Mouse (Mus musculus) neural tube, embryonic 11.5 days (tissue): ENCODE measurements around the gene Rsrc1. TPM values are rescaled to one million over a fixed set of nuclear protein-coding genes. Genes with fewer than 3 reads are reported as not detected.

Experiments used
- ATAC-seq: fragments of 200-750 bp; cut with Nextera tagmentation; 2 replicates; pipeline ENCODE4 v1.8.0; 2017; ENCODE audit warnings: moderate number of reproducible peaks, mild to moderate bottlenecking, moderate TSS enrichment, moderate library complexity; ENCODE audit not compliant: insufficient read depth, low FRiP score, low TSS enrichment
- DNase-seq: peaks from one replicate; pipeline ENCODE4 v3.0.0-alpha.2; 2015; ENCODE audit warnings: low spot score
- H3K27ac ChIP-seq: fragments of 300-500 bp; sonication (generic); 2 replicates; pipeline ENCODE4 v1.5.1; 2014; ENCODE audit warnings: low read depth, mild to moderate bottlenecking, low read length
- H3K27me3 ChIP-seq: fragments of 300-500 bp; sonication (generic); 2 replicates; pipeline ENCODE4 v1.6.1; 2014; ENCODE audit warnings: mild to moderate bottlenecking, low read length, mixed read lengths; ENCODE audit not compliant: control insufficient read depth, insufficient read depth
- H3K36me3 ChIP-seq: fragments of 300-500 bp; sonication (generic); 2 replicates; pipeline ENCODE4 v1.6.1; 2014; ENCODE audit warnings: mild to moderate bottlenecking, low read length, moderate library complexity, mixed read lengths; ENCODE audit not compliant: control insufficient read depth, insufficient read depth
- H3K4me1 ChIP-seq: fragments of 300-500 bp; sonication (generic); 2 replicates; pipeline ENCODE4 v1.6.1; 2014; ENCODE audit warnings: low read length, mixed read lengths; ENCODE audit not compliant: control insufficient read depth, insufficient read depth
- H3K4me2 ChIP-seq: fragments of 300-500 bp; sonication (generic); 2 replicates; pipeline ENCODE4 v1.6.1; 2014; ENCODE audit warnings: low read depth, mild to moderate bottlenecking, moderate library complexity
- H3K4me3 ChIP-seq: fragments of 300-500 bp; sonication (generic); 2 replicates; pipeline ENCODE4 v1.5.1; 2014; ENCODE audit warnings: low read depth, low read length
- H3K9ac ChIP-seq: fragments of 300-500 bp; sonication (generic); 2 replicates; pipeline ENCODE4 v1.6.1; 2014; ENCODE audit warnings: mild to moderate bottlenecking, low read length
- H3K9me3 ChIP-seq: fragments of 300-500 bp; sonication (generic); 2 replicates; pipeline ENCODE4 v1.6.1; 2016; ENCODE audit warnings: low read length; ENCODE audit not compliant: control insufficient read depth
- WGBS: fragments of 180-500 bp; shearing (Covaris S2); extraction: QIAGEN DNeasy Blood & Tissue Kit; methylation state at CpG from one replicate; pipeline ENCODE4 v1.1.7; 2014; 5-methylcytosine and 5-hydroxymethylcytosine counted together
- polyA plus RNA-seq: library from polyadenylated mRNA; unstranded; fragments of >200 nt; fragmentation: Nextera tagmentation; extraction: Ambion mirVana; gene quantifications from 2 replicates; pipeline ENCODE4 v1.2.1, GENCODE M21; 2014

Rsrc1 gene
- polyA plus RNA-seq, 1 experiment from 2014 or later, result 43.2 TPM

DNA sequence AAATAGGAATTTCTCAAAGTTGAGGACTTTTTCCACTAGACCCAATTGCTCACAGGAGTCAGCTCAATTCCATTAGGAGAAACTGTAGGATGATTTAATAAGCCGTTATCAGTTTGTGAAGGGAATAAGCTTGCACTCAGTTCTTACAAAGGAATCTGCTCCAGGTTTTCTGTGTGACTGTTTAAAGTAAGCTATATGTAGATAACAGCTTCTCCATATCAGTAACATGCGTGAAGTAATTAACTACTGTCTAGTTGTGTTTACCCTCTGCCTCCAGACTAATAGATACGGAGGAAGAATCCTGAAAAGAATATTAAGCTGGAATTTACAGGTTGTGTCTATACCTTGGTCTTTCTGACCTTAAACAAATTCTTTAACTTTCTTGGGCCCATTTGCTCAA, 299.1 kb downstream of the Rsrc1 start:
- H3K9me3 ChIP-seq, result no peaks in the 10 kb centered on the region
- H3K36me3 ChIP-seq, result no peaks in the 10 kb centered on the region
- H3K27me3 ChIP-seq, result no peaks in the 10 kb centered on the region
- no peak overlapping the region for H3K4me3 ChIP-seq
- 89% methylated on average over 3 of the region's 3 CpGs for WGBS
- H3K9ac ChIP-seq, result no peak overlapping the region
- DNase-seq, result no peak
- H3K4me2 ChIP-seq, result no peak overlapping the region
- no peak overlapping the region for H3K27ac ChIP-seq
- no peak for ATAC-seq
- H3K4me1 ChIP-seq, result no peaks in the 10 kb centered on the region

DNA sequence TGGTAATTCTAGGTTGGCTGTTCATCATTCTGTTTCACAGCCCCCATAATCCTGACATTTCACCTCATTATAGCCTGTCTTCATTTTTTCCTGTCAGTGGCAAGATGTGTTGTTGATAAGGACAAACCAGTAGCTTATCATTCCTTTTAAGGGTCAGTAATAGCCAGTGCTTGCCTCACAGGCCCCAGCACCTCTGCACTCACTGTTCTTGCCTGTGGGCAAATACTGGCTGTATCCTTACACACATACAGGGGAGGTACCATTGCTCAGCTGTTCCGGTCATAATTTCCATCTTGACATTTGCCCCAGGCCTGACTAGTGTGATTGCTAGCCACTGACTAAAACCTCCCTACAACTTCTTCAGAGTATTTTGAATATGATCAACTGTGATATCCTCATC, 302.8 kb downstream of the Rsrc1 start:
- Histone ChIP-seq H3K9me3 (no peaks in the 10 kb centered on the region), H3K4me2 (no peak overlapping the region), H3K27me3 (no peaks in the 10 kb centered on the region), H3K4me3 (no peak overlapping the region), H3K4me1 (no peaks in the 10 kb centered on the region), H3K27ac (no peak overlapping the region), H3K36me3 (no peaks in the 10 kb centered on the region), H3K9ac (no peak overlapping the region)
- peak; percentile 18 for DNase-seq
- 84% methylated on average over 1 of the region's 1 CpGs for WGBS
- ATAC-seq, result no peak

DNA sequence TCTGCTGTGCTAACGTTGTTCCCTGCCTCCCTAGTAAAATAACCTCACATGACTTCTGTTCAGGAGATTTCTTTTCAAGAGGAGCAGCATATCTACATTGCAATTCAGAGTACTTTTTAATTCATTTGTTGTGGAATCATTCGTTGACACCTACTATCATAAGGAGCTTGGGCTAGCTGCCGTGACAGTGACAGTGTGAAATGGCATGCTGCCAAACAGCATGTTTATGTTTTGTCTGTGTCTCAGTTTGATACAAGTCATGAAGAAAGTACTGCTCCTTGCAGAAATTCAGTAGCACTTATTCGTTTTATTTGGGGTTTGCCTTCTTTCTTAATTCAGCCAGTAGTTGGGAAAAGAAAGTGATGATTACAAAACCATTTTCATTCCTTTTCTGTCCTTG, 303.7 kb downstream of the Rsrc1 start:
- 86% methylated on average over 4 of the region's 4 CpGs for WGBS
- Histone ChIP-seq H3K9ac (no peak overlapping the region), H3K4me3 (no peak overlapping the region), H3K4me1 (no peaks in the 10 kb centered on the region), H3K36me3 (no peaks in the 10 kb centered on the region), H3K27me3 (no peaks in the 10 kb centered on the region), H3K9me3 (no peaks in the 10 kb centered on the region), H3K4me2 (no peak overlapping the region), H3K27ac (no peak overlapping the region)
- no peak for ATAC-seq
- DNase-seq, result no peak

DNA sequence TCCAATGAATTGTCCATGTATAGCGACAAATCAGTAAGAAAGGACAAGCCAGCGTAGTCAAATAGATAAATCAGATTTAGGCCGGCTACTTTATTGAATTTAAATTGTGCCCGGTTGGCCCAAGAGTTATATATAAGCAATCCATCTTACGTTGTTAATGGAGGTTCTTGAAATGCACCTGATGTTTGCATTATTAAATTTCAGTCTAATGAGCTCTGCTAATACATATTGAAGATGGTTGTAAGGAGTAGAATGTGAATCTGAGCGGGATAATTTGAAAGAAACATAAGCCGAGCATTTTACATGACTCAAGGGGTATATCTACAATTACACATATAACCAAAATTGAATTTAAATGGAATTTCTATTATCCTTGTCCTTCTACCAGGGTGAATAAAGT, 307.5 kb downstream of the Rsrc1 start:
- 74% methylated on average over 7 of the region's 7 CpGs for WGBS
- ATAC-seq, result no peak

DNA sequence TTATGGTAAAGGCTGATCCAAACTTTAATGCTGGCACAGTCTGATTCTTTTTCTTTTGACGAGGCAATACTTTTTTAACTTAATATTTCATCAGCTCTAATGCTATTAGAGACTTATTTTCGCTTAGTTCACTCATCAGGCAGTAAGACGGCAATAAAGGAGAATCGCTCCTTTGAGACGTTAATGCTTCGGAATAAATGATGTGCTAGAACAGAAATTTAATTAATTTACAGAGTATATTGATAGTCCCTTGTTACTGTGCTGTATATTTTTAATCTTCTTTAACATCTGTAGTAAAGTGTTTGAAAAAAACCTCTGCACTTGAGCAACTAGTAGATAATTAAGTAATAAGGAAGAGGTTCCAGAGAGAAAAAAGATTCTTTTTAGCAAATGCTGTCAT, 308.3 kb downstream of the Rsrc1 start:
- no peak for ATAC-seq

More for the DNA sequence above, 307.5 kb downstream of the Rsrc1 start:
- Histone ChIP-seq H3K27me3 (no peaks in the 10 kb centered on the region), H3K4me1 (no peaks in the 10 kb centered on the region), H3K36me3 (no peaks in the 10 kb centered on the region), H3K9me3 (no peaks in the 10 kb centered on the region), H3K4me3 (no peak overlapping the region), H3K9ac (no peak overlapping the region), H3K4me2 (no peak overlapping the region), H3K27ac (no peak overlapping the region)
- no peak for DNase-seq

DNA sequence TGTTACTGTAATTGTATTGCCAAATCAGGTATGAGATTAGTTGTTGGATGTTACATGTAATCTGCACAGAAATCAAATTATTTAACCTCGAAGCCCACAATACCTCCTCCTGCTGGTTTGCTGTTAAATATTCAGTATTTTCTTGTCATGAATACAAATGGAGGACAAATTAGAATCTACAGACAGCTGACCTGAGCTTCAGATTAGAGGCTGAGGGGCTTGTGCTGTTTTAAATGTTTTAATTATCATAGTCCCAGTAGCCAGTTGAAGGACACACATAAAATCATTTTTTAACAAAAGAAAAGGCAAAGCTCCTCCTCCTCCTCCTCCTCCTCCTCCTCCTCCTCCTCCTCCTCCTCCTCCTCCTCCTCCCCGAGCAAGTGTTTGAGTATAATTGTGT, 327.5 kb downstream of the Rsrc1 start:
- no peak overlapping the region for H3K4me2 ChIP-seq
- no peaks in the 10 kb centered on the region for H3K9me3 ChIP-seq
- no peak overlapping the region for H3K4me3 ChIP-seq
- H3K9ac ChIP-seq, result no peak overlapping the region
- H3K4me1 ChIP-seq, result no peaks in the 10 kb centered on the region
- no peak overlapping the region for H3K27ac ChIP-seq
- WGBS, result 72% methylated on average over 1 of the region's 2 CpGs
- ATAC-seq, result no peak
- H3K27me3 ChIP-seq, result no peaks in the 10 kb centered on the region
- H3K36me3 ChIP-seq, result no peaks in the 10 kb centered on the region
- no peak for DNase-seq

More for the DNA sequence above, 308.3 kb downstream of the Rsrc1 start:
- Histone ChIP-seq H3K9me3 (no peaks in the 10 kb centered on the region), H3K27ac (no peak overlapping the region), H3K27me3 (no peaks in the 10 kb centered on the region), H3K4me3 (no peak overlapping the region), H3K4me1 (no peaks in the 10 kb centered on the region), H3K36me3 (no peaks in the 10 kb centered on the region), H3K4me2 (no peak overlapping the region), H3K9ac (no peak overlapping the region)
- WGBS, result 82% methylated on average over 6 of the region's 6 CpGs
- DNase-seq, result no peak

DNA sequence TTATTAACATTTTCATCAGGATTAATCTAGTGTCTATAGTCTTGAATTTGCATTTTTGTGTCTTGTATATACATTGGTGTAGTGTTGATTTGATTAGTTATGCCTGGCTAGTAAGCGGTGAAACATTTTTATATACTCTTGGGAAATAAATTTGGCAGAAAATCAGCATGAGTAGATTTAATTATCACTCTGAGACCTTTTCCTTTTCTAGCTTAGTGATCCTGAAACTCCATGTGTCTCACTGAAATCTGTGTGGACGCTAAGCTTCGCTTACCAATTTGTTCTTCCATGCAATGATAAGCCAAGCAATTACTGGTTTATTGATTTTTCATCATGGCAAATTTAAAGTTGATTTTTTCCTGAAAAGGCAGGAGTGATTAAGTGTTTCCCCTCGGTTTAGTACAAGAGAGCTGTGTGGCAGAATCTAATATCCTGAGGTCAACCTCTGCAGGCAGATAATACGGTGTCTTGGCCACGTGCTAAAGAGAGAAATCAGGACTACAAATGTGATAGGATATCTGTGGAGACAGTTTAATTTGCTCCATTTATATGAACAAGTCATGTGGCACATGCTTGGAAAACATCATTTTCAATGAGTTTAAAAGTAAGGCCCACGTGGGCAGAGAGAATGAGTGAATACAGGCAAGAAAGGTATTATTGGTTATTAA, 328.6 kb downstream of the Rsrc1 start:
- no peak overlapping the region for H3K4me3 ChIP-seq
- ATAC-seq, result peak; percentile 74; the same call in 1 of the 2 replicates
- DNase-seq, result no peak
- no peak overlapping the region for H3K27ac ChIP-seq
- H3K9me3 ChIP-seq, result no peaks in the 10 kb centered on the region
- 59% methylated on average over 7 of the region's 7 CpGs for WGBS
- no peaks in the 10 kb centered on the region for H3K36me3 ChIP-seq
- H3K27me3 ChIP-seq, result no peaks in the 10 kb centered on the region
- H3K4me2 ChIP-seq, result no peak overlapping the region
- H3K4me1 ChIP-seq, result no peaks in the 10 kb centered on the region
- no peak overlapping the region for H3K9ac ChIP-seq

DNA sequence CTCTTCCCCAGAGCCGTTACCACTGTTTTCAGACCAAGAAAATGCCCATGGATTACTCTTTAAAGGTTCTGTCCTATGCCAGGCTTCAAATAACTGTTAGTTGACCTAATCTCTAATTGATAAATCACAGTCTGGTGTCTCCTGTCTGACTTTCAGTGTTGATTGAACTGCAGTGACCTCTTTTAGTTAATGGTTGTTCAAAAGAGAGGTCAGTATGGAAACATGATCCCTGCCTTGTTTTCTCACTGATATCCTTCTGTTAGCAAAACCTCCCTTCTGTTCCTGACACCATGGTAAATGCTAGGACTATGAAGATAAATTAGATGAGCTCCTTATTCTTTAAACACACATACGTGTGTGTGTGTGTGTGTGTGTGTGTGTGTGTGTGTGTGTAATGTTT, 330.2 kb downstream of the Rsrc1 start:
- no peaks in the 10 kb centered on the region for H3K9me3 ChIP-seq
- DNase-seq, result no peak
- H3K4me3 ChIP-seq, result no peak overlapping the region
- H3K27me3 ChIP-seq, result no peaks in the 10 kb centered on the region
- no peaks in the 10 kb centered on the region for H3K36me3 ChIP-seq
- no peaks in the 10 kb centered on the region for H3K4me1 ChIP-seq
- ATAC-seq, result no peak
- H3K27ac ChIP-seq, result no peak overlapping the region
- H3K9ac ChIP-seq, result no peak overlapping the region
- H3K4me2 ChIP-seq, result no peak overlapping the region
- 47% methylated on average over 2 of the region's 2 CpGs for WGBS

DNA sequence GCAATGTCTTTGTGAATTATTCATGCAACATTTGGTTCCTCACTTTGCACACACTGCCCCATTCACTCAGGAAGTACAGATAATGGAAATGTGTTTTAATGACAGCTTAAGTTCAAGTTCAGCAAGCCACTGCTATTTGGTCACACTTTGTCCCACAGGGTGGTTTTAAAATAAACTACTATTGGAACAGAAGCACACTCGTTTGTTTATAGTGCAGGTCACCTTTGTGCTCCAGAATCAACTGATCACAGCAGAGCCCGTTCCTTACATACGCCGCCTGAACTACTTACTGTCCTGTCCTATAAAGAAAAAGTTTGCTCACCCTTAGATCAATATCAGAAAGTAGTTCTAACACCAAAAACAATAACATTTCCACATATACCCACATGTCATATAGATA, 341.2 kb downstream of the Rsrc1 start:
- Histone ChIP-seq H3K36me3 (no peaks in the 10 kb centered on the region), H3K4me1 (no peaks in the 10 kb centered on the region), H3K4me3 (no peak overlapping the region), H3K27me3 (no peaks in the 10 kb centered on the region), H3K9me3 (no peaks in the 10 kb centered on the region), H3K27ac (no peak overlapping the region), H3K4me2 (no peak overlapping the region), H3K9ac (no peak overlapping the region)
- ATAC-seq (no peak), DNase-seq (no peak)
- WGBS, result 75% methylated on average over 4 of the region's 4 CpGs
